Mouse (Mus musculus) C2C12 (cell line): ENCODE measurements at regions not wholly inside any gene's neighbourhood (a gene's known extent, or its start where the extent isn't known, plus 50 kb on each side); places are given as distances from the start of the nearest gene placed in this dataset.

Experiments
- CEBPB ChIP-seq: IDR thresholded peaks from one replicate; pipeline ENCODE4 v1.6.1; 2011; ENCODE audit warnings: low read depth, mild to moderate bottlenecking, control low read depth, moderate library complexity
- CTCF ChIP-seq: IDR thresholded peaks from one replicate; pipeline ENCODE4 v1.5.1; 2011; ENCODE audit not compliant: control insufficient read depth, insufficient read depth, insufficient read length
- FOSL1 ChIP-seq: IDR thresholded peaks from one replicate; pipeline ENCODE4 v1.8.0; 2011; ENCODE audit warnings: mild to moderate bottlenecking, low read length; ENCODE audit not compliant: poor library complexity, insufficient read depth, severe bottlenecking
- MAX ChIP-seq: IDR thresholded peaks from one replicate; pipeline ENCODE4 v1.6.1; 2011; ENCODE audit warnings: mild to moderate bottlenecking, control low read depth
- MYOD1 ChIP-seq: IDR thresholded peaks from one replicate; pipeline ENCODE4 v1.6.1; 2011; ENCODE audit warnings: low read depth; ENCODE audit not compliant: control insufficient read depth, insufficient read length
- MYOG ChIP-seq: IDR thresholded peaks from one replicate; pipeline ENCODE4 v1.6.1; 2011; ENCODE audit not compliant: control insufficient read depth, insufficient read length; ENCODE audit errors: extremely low read depth
- USF1 ChIP-seq: IDR thresholded peaks from one replicate; pipeline ENCODE4 v1.6.1; 2011; ENCODE audit warnings: low read depth, mild to moderate bottlenecking, control low read depth, moderate library complexity

GRCm38 (mm10) chr16:7892799-7893198 is 532.1 kb downstream of the Tmem114 start:
- TF ChIP-seq CTCF (no peak), MAX (no peak), USF1 (no peak), MYOD1 (no peak), FOSL1 (no peak), CEBPB (no peak), MYOG (no peak)
